Mouse (Mus musculus) spleen, postnatal 10 days (tissue): ENCODE data around the gene Cmklr1.

ENCODE experiments used
- DNase-seq, 2 experiments: peaks; one replicate each; pipeline ENCODE4 v3.0.0; 2021 to 2022; ENCODE audit warnings: low spot score in 2 of 2

Gene Cmklr1

GRCm38 (mm10) chr5:113620999-113621398 lies 29.2 kb downstream of the Cmklr1 start:
- no peak for DNase-seq

GRCm38 (mm10) chr5:113620130-113620716 lies 30.0 kb downstream of the Cmklr1 start:
- no peak for DNase-seq

GRCm38 (mm10) chr5:113619151-113619550 lies 31.1 kb downstream of the Cmklr1 start:
- DNase-seq: no peak

- no peak for DNase-seq
These were observed 31.5 kb downstream of the Cmklr1 start for GRCm38 (mm10) chr5:113618716-113619115.

- DNase-seq: no peak
These were observed 38.4 kb downstream of the Cmklr1 start for GRCm38 (mm10) chr5:113611771-113612233.

- no peak for DNase-seq
These were observed 39.1 kb downstream of the Cmklr1 start for GRCm38 (mm10) chr5:113611131-113611530.

GRCm38 (mm10) chr5:113610490-113610889 lies 39.7 kb downstream of the Cmklr1 start:
- no peak for DNase-seq

- no peak for DNase-seq
These were observed 40.3 kb downstream of the Cmklr1 start for GRCm38 (mm10) chr5:113609891-113610290.

GRCm38 (mm10) chr5:113608511-113608910 lies 41.7 kb downstream of the Cmklr1 start:
- DNase-seq: no peak

- no peak for DNase-seq
These were observed 42.2 kb downstream of the Cmklr1 start for GRCm38 (mm10) chr5:113607941-113608431.

- no peak for DNase-seq
These were observed 43.1 kb downstream of the Cmklr1 start for GRCm38 (mm10) chr5:113606961-113607785.

GRCm38 (mm10) chr5:113606121-113606520 lies 44.1 kb downstream of the Cmklr1 start:
- no peak for DNase-seq

GRCm38 (mm10) chr5:113604758-113605157 lies 45.5 kb downstream of the Cmklr1 start:
- DNase-seq: no peak

GRCm38 (mm10) chr5:113603471-113603870 lies 46.8 kb downstream of the Cmklr1 start:
- no peak for DNase-seq

- no peak for DNase-seq
These were observed 49.4 kb downstream of the Cmklr1 start for GRCm38 (mm10) chr5:113600803-113601202.

GRCm38 (mm10) chr5:113600181-113600580 lies 50.0 kb downstream of the Cmklr1 start:
- DNase-seq: no peak

- DNase-seq: no peak
These were observed 53.4 kb downstream of the Cmklr1 start for GRCm38 (mm10) chr5:113596780-113597353.

- DNase-seq: no peak
These were observed 54.0 kb downstream of the Cmklr1 start for GRCm38 (mm10) chr5:113596252-113596651.

- DNase-seq: no peak
These were observed 56.1 kb downstream of the Cmklr1 start for GRCm38 (mm10) chr5:113593911-113594705.

GRCm38 (mm10) chr5:113591751-113592230 lies 58.4 kb downstream of the Cmklr1 start:
- no peak for DNase-seq

- no peak for DNase-seq
These were observed 59.1 kb downstream of the Cmklr1 start for GRCm38 (mm10) chr5:113591166-113591565.
